Mouse (Mus musculus): ENCODE results near the gene Socs3.

DNA sequence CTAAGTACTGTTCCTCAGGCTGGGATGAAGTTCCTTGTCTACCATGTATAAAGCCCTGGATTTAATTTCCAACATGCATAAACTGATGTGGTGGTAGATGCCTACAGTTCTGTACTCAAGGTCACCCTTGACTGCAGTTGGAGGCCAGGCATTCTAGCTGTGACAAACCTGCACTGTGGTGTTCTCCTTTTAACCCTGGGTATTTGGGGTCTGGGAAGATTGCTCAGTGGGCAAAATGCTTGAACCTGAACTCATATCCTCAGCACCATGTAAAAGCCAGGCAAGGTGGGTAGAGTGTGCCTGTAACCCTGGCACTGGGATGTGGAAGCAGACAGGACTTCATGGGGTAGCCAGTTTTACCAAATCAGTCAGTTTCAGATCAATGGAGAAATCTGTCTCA lies 9.2 kb downstream of the Socs3 start:
- TF ChIP-seq CTCF (IDR thresholded peaks at IDR 0.05 in 2 of 3, conservative IDR thresholded peaks at IDR 0.05 in 1 of 3; ENCODE audit: control insufficient read depth in 1 of 3, insufficient read depth in 1 of 3, low read depth in 2 of 3, low read length in 3 of 3, poor library complexity in 1 of 3, severe bottlenecking in 1 of 3) (no peak), E2F4 (IDR thresholded peaks at IDR 0.05; ENCODE audit: borderline replicate concordance, low read depth, low read length) (no peak), MAZ (IDR thresholded peaks at IDR 0.05; ENCODE audit: low read depth, low read length) (no peak), MXI1 (IDR thresholded peaks at IDR 0.05; ENCODE audit: low read depth, low read length) (no peak), POLR2A (IDR thresholded peaks at IDR 0.05; ENCODE audit: control insufficient read depth in 1 of 2, insufficient read depth in 1 of 2, low read depth in 1 of 2, low read length in 2 of 2, poor library complexity in 1 of 2) (no peak), USF1 (IDR thresholded peaks at IDR 0.05; ENCODE audit: low read depth, low read length) (no peak), JUND (IDR thresholded peaks at IDR 0.05; ENCODE audit: low read depth, low read length) (no peak), BHLHE40 (IDR thresholded peaks at IDR 0.05; ENCODE audit: borderline replicate concordance, low read depth, low read length) (no peak)
